Mouse (Mus musculus): ENCODE measurements around the gene Tnip2.

Gene Tnip2

GRCm38 (mm10) chr5:34524511-34524910 lies 10.7 kb upstream of the Tnip2 start:
- in situ Hi-C loops (cut with MboI, MseI): loop anchor here (5.0 kb wide), 1 partner anchor 133 kb away; no protein-coding TSS in a partner anchor

- in situ Hi-C loops (cut with MboI, MseI): loop anchor here (5.0 kb wide), 1 partner anchor 133 kb away; no protein-coding TSS in a partner anchor
These were observed 10.2 kb upstream of the Tnip2 start for GRCm38 (mm10) chr5:34523958-34524485.

GRCm38 (mm10) chr5:34521337-34521736 lies 7.5 kb upstream of the Tnip2 start:
- in situ Hi-C loops (cut with MboI, MseI): loop anchor here (5.0 kb wide), 1 partner anchor 136 kb away; no protein-coding TSS in a partner anchor

GRCm38 (mm10) chr5:34520458-34521209 lies 6.8 kb upstream of the Tnip2 start:
- in situ Hi-C loops (cut with MboI, MseI): loop anchor here (5.0 kb wide), 1 partner anchor 137 kb away; no protein-coding TSS in a partner anchor

DNA sequence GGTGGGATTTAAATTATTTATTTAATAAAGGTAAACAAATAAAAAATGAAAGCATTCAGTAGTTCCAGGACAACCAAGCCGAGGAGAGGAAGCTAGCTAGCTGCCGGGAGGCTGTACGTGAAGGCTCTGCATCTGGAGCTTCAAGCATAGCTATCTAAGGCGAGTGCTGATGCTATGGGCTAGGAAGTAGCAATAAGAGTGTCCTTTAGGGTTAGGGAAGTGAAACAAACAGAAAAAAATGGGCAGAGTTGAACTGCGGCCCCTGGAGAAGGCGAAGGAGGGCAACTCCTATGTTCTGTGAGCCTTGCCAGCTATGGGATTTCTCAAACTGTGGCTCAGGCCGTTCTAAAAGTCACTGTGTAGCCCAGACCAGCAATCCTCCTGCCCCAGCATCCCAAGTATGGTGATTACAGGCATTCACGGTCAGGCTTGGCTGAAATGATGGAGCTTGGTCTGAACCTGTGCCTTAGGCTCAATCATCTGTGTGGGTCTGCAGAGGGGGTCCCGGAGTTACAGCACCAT lies 5.7 kb upstream of the Tnip2 start:
- in situ Hi-C loops (cut with MboI, MseI): loop anchor here (10.0 kb wide), 1 partner anchor 1855 kb away; no protein-coding TSS in a partner anchor

DNA sequence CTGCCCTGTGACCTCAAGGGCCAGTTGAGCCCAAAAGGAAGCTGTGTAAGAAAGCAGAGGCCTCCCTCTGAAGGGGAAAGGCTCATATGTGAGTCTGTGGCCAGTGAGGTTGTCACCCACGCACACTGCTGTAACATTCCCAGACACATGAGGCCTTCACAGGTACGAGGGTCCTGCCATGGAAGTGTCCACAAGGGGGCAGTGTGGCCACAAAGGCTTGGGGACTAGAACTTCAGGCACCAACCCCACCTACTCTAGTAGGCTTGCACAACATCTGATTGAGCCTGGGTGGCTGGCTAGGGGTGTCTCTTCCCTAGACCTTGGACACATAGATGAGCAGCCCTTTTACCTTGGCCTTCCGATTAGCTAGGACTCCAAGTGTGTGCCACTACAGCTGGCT lies 4.1 kb upstream of the Tnip2 start:
- in situ Hi-C loops (cut with MboI, MseI): loop anchor here (10.0 kb wide), 1 partner anchor 1857 kb away; no protein-coding TSS in a partner anchor

- in situ Hi-C loops (cut with MboI, MseI): loop anchor here (10.0 kb wide), 1 partner anchor 1860 kb away; no protein-coding TSS in a partner anchor
These were observed 1.3 kb upstream of the Tnip2 start for GRCm38 (mm10) chr5:34515096-34515495.

- in situ Hi-C loops (cut with MboI, MseI): loop anchor here (10.0 kb wide), 1 partner anchor 1861 kb away; no protein-coding TSS in a partner anchor
These were observed 401 bp upstream of the Tnip2 start for GRCm38 (mm10) chr5:34514218-34514566.

- in situ Hi-C loops (cut with MboI, MseI): loop anchor here (10.0 kb wide), 1 partner anchor 1862 kb away; no protein-coding TSS in a partner anchor
These were observed 1.3 kb downstream of the Tnip2 start for GRCm38 (mm10) chr5:34512486-34512885.

DNA sequence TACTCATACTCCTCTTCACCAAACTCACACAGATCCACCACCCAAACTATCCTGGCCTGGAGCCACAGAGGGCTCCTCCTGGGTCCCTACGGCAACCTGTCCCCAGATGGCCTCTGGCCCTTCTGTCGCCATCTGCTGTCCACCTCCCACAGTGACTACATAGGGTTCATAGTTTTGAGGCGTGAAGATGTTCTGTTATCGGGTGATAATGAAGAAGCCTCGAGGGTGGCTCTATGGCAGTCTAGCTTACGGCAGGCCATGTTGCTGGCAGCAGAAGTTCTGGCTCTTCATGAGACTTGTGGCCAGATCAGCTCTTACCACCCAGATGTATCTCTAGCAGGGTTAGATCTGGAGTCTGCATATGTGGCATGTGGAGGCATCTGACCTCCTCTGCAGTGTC lies 11.0 kb downstream of the Tnip2 start:
- in situ Hi-C loops (cut with MboI, MseI): no loop called here

DNA sequence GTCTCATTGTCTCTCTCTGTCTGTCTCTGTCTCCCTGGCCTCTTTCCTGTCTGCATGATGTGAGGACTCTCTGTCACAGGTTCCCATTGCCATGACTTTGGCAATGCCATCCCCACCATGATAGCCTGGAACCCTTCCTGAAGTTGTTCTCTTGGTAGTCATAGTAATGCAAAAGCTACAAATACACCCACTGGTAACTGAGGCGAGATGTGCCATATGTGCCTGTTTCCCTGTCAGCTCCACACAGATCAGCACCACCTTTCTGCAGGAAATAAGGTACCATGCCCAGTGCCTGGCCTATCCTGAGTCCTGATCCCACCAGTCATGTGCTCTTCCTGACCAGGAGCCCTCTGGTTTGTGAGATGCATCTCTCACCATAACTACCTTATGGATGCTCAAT lies 11.4 kb downstream of the Tnip2 start:
- in situ Hi-C loops (cut with MboI, MseI): no loop called here

DNA sequence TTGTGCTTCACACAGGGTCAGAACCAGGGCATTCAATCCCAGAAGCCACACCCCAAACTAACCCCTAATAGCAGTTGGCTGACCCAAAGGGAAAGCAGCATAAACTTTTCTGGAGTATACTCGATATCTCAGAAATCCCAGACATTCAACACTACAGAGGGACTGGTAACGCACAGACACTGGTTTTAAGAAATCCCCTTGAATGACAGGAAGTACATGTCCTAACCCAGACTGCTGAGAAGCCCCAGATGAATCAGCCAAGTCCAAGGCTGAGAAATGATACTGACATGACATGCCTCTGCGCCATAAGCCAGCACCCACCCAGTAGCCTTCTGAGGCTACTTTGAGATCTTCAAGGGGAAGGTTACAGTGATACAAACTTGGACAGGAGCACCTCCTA lies 12.2 kb downstream of the Tnip2 start:
- in situ Hi-C loops (cut with MboI, MseI): no loop called here

DNA sequence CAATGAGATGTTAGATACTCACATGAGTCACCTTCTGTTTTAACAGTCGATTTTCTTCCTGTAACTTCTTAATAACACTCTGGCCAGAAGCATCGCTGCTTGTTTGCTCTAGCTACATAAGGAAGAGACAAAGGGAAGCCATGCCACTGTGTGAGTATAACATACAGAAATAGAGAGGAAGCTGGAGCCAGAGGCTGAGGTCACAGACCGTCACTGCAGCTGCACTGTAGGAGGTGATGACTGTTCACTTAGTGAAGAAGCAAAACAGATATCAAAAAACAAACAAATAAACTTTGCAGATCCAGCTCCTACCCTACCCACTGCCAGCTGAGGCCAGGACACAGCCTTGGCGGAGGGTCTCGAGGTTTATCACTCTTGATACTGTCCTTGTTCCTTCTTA lies 12.9 kb downstream of the Tnip2 start:
- in situ Hi-C loops (cut with MboI, MseI): no loop called here

DNA sequence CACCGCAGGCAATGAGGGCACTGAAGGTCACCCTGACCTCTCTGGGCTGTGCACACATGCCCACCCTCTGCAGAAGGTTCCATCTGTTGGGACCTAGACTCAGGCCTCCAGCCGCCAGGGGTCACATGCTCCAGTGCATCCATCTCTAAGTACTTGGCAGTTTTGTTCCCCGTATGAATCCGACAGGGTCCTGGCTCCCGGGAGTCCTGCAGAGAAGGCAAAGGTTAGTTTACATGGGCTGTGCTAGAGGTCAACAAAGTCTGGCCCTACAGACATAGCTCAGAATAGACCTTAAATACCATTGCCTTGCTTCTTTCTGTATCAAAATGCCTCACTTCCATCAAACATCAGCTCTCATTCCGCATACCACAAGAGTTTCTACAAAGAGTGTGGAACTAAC lies 17.0 kb downstream of the Tnip2 start:
- in situ Hi-C loops (cut with MboI, MseI): no loop called here

DNA sequence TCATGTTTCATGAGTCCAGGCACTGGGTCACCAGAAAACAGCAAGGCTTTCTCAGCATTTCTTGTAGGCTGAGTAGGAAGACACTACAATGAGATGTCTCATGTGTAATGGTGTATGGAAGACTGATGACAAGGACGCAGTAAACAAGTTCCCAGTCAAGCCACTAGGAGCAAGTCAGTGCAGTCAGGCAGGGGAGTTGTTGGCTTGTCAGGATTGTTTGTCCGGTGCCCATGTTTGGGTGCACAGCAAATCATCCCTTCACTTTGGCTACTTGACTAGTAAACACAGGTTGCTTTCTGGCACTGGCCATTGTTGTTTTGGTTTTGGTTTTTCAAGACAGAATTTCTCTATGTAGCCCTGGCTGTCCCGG lies 24.4 kb downstream of the Tnip2 start:
- in situ Hi-C loops (cut with MboI, MseI): no loop called here

GRCm38 (mm10) chr5:34488741-34489417 lies 24.9 kb downstream of the Tnip2 start:
- in situ Hi-C loops (cut with MboI, MseI): no loop called here

DNA sequence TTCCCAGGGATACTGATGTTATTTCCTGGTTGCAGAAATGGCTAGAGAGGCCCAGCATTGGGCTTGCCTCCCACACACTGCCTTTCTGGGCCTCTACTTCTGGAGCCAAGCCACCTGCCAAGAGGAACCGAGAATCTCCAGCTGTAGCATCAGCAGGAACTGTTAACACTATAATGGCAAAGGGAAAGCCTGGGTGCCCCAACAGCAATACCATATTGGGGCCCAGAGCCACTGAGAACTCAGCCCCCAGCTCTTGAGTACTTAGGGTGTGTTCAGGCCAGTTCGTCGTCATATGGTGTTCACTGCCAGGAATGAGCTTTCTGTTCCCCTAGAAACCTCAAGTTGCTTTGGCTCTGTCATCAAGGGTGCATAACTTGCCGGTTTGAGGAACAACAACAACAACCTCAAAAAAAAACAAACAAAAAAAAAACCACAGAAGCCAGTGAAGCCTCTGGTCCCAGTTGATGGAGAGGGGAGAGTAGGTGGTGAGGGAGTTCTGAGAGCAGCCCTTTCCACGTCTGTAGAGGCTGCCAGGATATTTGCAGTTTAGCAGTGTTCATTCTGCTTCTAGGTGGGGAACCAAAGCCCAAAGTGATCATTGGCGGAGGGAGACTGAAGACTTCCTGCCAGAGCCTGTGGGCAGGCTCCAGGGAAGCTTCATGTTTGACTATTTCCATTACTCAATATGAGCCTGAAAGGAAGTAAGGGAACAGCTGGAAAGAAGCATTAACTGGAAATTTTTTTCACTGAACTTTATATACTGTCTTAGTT lies 26.3 kb downstream of the Tnip2 start:
- in situ Hi-C loops (cut with MboI, MseI): no loop called here

DNA sequence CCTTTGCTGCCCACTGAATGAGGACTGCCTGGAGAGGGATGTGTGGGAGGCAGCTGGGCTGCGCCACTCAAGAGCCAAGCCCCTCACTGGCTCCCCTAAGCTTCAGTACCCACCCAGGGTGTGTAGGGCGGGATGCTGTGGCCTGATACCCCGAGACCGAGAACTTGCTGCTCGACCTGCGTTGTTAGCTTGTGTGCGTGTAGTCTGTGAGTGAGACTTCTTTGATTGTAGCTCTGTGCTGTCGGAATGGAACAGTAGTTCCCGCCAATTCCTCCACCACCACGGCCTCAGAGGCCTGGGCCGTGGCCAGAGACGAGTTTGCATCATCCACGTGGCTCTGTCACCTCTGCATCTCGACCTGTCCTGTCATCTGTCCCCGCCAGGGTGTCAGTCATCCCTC lies 28.1 kb downstream of the Tnip2 start:
- in situ Hi-C loops (cut with MboI, MseI): no loop called here

DNA sequence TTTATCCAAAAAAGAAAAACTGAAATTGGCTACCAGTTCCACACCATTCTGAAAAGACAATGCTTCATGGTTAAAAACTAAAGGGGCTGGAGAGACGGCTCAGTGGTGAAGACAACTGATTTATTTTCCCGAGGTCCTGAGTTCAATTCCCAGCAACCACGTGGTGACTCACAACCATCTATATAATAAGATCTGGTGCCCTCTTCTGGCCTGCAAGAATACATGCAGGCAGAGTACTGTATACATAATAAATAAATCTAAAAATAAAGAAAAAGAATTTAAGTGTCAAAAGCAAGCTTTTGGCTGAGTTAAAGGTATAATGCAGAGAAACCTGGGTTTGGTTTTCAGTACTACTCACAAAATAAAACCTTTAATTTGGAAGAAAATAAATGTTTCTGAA lies 32.9 kb downstream of the Tnip2 start:
- in situ Hi-C loops (cut with MboI, MseI): no loop called here

DNA sequence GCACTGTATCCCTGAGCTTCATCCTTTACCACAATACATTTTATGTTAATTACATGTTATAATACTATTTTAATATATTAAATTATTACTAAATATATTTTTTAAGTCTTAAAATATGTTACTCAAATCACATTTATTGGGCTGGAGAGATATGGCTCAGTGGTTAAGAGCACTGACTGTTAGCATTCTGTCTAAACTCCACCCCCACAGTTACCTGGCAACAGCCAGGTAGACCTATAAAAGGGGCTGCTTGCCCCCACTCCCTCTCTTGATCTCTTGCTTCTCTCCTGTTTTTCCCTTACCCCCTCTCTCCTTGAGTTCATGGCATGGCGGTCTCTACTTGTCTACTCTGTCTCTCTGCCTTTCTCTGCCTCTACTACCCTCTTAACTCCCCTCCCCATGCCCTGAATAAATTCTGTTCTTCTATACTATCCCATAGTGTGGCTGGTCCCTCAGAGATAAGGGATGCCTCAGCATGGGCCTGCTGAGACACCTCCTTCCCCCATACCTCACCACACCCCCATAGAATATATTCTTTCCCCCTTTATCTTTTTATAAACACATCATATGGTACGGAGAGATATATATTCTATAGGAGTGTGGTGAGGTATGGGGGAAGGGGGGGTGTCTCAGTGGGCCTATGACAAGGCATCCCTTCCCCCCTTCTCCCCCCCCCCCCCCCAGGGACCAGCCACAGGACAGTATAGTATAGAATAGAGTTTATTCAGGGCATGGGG lies 45.6 kb downstream of the Tnip2 start:
- in situ Hi-C loops (cut with MboI, MseI): no loop called here

- in situ Hi-C loops (cut with MboI, MseI): no loop called here
These were observed 47.1 kb downstream of the Tnip2 start for GRCm38 (mm10) chr5:34466648-34467047.
